Mouse (Mus musculus) thymus, postnatal 0 days (tissue): ENCODE results near the gene Plxdc1. TPM values are rescaled to one million over a fixed set of nuclear protein-coding genes. Genes with fewer than 3 reads are reported as not detected.

ENCODE experiments used
- DNase-seq: peaks from one replicate; pipeline ENCODE4 v3.0.0-alpha.2; 2015; ENCODE audit warnings: low spot score
- polyA plus RNA-seq: library from polyadenylated mRNA; unstranded; fragments of >200 nt; fragmentation: Nextera tagmentation; extraction: Ambion mirVana; gene quantifications from 2 replicates; pipeline ENCODE4 v1.2.1, GENCODE M21; 2015

Gene Plxdc1
- polyA plus RNA-seq, 1 experiment from 2014 or later, result 42.0 TPM

- DNase-seq, result no peak
Measured at GRCm38 (mm10) chr11:98016824-98017223, 30.6 kb upstream of the Plxdc1 start.

- DNase-seq, result no peak
Measured at GRCm38 (mm10) chr11:98016177-98016576, 29.9 kb upstream of the Plxdc1 start.

- DNase-seq, result no peak
Measured at GRCm38 (mm10) chr11:98012831-98013230, 26.6 kb upstream of the Plxdc1 start.

GRCm38 (mm10) chr11:98011716-98012115 is 25.5 kb upstream of the Plxdc1 start:
- no peak for DNase-seq

- DNase-seq, result peak; percentile 49
Measured at GRCm38 (mm10) chr11:98008087-98008486, 21.8 kb upstream of the Plxdc1 start.

- DNase-seq, result no peak
Measured at GRCm38 (mm10) chr11:98005686-98006085, 19.4 kb upstream of the Plxdc1 start.

GRCm38 (mm10) chr11:98005076-98005475 is 18.8 kb upstream of the Plxdc1 start:
- DNase-seq, result peak; percentile 59

GRCm38 (mm10) chr11:98004161-98004560 is 17.9 kb upstream of the Plxdc1 start:
- DNase-seq, result no peak

GRCm38 (mm10) chr11:98003171-98003671 is 17.0 kb upstream of the Plxdc1 start:
- DNase-seq, result peak; percentile 76

GRCm38 (mm10) chr11:98002627-98003026 is 16.4 kb upstream of the Plxdc1 start:
- DNase-seq, result peak; percentile 93

- peak; percentile 57 for DNase-seq
Measured at GRCm38 (mm10) chr11:98001986-98002385, 15.7 kb upstream of the Plxdc1 start.

- DNase-seq, result peak; percentile 88
Measured at GRCm38 (mm10) chr11:98001351-98001824, 15.1 kb upstream of the Plxdc1 start.

GRCm38 (mm10) chr11:98000378-98001140 is 14.3 kb upstream of the Plxdc1 start:
- DNase-seq, result peak; percentile 97

- DNase-seq, result no peak
Measured at GRCm38 (mm10) chr11:97999748-98000147, 13.5 kb upstream of the Plxdc1 start.

GRCm38 (mm10) chr11:97998898-97999608 is 12.8 kb upstream of the Plxdc1 start:
- peak; percentile 93 for DNase-seq

- peak; percentile 44 for DNase-seq
Measured at GRCm38 (mm10) chr11:97998074-97998793, 12.0 kb upstream of the Plxdc1 start.

- DNase-seq, result peak; percentile 25
Measured at GRCm38 (mm10) chr11:97997387-97997960, 11.2 kb upstream of the Plxdc1 start.

GRCm38 (mm10) chr11:97996691-97997090 is 10.4 kb upstream of the Plxdc1 start:
- DNase-seq, result peak; percentile 28

- DNase-seq, result peak; percentile 84
Measured at GRCm38 (mm10) chr11:97995564-97996288, 9.5 kb upstream of the Plxdc1 start, which contains the start of gene Arl5c. Gene Arl5c, minus strand, starts transcription at chr11:97996181.

GRCm38 (mm10) chr11:97994539-97995100 is 8.4 kb upstream of the Plxdc1 start:
- DNase-seq, result peak; percentile 90
